Mouse (Mus musculus): ENCODE data around the gene Dvl2.

Gene Dvl2

DNA sequence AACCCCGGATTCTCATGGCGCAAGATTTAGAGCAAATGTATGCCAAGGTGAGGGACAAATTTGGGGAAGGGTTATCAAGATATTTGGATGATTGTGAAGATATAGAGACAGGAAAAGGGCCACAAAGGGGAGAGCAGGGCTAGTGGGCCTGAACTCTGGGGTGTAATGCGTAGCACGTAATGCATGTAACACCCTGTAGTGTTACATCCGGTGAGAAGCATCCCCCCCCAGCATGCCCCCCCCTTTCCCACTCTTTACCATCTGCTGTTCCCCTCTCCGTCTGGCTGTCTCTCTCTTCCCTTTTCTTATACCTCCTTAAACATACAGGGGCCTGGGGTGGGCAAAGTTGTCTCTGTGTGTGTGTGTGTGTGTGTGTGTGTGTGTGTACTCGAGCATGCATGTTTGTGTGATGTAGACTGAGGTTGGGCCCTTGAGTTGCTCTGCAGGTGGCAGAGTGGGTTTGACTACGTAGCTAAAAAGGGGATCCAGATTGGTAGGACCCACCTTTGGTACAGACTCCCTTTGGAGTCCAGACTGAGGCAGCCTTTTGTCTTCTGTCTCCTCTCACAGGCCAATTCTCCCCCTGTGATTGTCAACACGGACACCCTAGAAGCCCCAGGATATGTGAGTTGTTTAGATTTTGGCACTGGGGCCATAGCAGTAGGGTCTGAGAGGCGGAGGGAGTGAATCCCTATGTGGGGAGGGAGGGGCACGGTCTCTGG is 29.6 kb downstream of the Dvl2 start:
- no peak for DNase-seq

GRCm38 (mm10) chr11:70030651-70031320 is 30.4 kb downstream of the Dvl2 start:
- no peak for DNase-seq

DNA sequence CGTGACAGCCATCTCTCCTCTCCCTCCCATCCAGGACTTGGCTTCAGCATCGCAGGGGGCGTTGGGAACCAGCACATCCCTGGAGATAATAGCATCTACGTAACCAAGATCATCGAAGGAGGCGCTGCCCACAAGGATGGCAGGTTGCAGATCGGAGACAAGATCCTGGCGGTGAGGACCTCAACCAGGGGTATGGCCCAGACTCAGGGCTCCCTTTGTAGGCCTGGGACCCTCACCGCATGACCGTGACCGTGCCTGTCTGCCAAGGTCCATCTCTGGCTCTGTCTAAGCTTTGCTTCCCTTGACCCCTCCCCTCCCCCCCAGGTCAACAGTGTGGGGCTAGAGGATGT is 30.9 kb downstream of the Dvl2 start:
- no peak for DNase-seq

DNA sequence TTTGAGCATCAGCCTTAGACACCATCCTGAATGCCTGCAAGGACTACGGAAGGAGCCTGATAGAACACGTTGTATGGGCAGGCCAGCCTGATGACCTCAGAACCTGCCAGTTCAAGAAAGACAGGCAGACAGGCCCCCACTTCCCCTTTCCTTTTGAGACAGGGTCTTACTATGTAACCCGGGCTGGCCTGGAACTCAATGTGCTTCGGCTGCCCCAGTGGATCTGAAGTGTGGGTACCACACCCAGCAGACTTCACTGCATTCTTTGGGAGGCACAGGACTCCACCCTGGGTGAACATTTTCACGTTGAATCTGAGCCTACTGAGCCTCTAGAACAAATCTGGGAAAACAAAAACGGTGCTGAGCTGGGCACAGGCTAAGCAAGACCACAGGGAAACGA is 37.8 kb downstream of the Dvl2 start:
- DNase-seq, result no peak

DNA sequence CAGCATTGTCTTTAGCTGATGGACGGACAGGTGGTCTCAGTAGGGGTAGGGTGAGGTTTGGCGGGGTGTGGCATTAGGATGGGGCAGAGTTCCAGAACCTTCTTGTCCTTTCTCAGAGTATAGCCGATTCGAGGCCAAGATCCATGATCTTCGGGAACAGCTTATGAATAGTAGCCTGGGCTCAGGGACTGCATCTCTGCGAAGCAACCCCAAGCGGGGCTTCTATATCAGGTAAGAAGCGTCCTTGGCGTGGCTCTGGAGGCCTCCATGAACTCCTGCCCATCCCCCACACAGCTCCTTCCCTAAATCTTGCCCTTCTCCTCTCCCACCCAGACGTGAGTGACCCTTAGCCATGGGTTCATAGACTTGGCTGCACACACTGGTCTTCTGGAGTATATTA is 39.2 kb downstream of the Dvl2 start:
- no peak for DNase-seq

DNA sequence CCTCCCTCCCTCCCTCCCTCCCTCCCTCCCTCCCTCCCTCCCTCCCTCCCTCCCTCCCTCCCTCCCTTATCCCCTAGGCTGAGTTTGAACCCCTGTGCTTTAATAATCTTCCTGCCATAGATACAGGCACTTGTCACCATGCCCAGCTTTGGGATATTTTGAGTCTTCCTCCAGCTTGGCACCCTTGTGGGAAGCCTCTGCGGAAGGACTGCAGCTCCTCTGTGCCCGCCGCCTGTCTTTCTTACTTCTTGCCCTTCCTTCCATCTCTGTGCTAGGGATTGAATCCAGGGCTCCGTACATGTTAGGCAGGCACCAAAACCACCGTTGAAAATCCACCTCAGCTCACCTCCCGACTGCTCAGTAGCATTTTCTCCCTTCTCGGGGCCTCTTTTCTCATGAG is 39.8 kb downstream of the Dvl2 start:
- no peak for DNase-seq

GRCm38 (mm10) chr11:70042309-70043085 is 42.1 kb downstream of the Dvl2 start:
- no peak for DNase-seq

DNA sequence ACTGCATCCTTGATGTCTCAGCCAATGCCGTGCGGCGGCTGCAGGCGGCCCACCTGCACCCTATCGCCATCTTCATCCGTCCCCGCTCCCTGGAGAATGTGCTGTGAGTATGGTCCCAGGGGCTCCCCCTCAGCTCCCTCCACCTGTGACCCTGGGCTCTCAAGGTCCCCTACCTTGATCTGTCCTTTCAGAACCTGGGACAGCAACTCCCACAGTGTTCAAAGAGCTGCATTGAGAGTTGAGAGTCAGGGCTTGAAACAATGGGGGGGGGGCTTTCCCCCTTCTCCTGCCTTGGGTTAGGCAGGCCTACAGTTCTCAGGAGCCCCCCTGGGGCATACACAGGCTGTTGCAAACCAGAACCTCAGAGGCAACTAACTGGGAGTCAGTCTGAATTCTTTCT is 43.3 kb downstream of the Dvl2 start:
- DNase-seq, result no peak

DNA sequence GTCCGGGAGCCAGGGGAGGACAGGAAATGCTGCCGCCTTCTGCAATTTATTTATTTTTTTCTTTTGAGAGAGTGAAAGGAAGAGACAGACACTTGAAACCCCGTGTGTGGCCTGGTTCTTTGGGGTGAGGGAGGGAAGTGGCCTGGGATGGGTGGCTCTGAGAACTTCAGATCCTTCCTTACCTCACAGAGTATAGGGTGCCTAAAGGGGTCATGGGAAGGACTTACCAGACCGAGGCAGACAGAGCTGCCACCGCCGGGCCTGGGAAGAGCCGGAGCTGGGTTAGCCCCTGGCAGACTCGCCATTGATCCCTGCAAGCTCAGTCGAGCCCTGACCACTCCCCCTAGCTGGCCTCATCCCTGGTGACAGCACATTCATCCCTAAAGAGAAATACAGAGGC is 45.0 kb downstream of the Dvl2 start:
- no peak for DNase-seq

DNA sequence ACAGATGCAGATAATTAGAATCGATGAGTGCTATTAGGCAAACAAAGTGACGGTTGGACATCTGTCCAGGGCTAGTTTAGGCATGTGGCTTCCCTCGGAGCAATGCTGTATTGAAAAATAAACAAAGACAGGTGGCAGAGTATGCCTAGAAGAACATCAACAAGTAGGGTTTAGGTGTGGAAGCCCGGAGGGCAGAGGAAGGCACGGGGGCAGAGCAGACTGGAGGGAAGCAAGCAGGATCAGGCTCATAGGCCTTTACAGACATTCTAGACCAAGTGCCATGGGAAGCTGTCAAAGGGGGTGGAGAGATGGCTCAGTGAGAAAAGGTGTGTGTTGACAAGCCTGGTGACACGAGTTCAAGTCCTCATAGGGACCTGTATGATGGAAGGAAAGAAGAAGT is 49.0 kb downstream of the Dvl2 start:
- DNase-seq, result no peak

DNA sequence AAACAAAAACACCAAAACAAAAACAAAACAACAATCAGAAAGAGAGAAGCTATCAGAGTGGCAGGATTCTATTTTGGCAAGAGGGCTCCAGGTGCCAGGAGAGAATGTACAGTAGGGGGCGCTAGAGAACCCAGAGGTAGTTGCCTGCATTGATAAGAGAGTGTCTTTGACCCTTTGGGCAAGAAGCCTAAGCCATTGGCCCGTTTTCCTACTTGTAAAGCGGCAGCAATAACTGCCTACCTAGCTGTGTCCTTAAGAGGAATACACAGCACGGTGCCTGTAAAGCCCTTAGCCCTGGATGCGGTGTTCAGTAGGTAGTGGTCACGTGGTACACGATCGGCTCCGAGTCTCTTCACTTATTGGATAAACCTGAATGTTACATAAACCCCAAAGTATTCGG is 49.4 kb downstream of the Dvl2 start:
- peak; percentile 23 for DNase-seq

DNA sequence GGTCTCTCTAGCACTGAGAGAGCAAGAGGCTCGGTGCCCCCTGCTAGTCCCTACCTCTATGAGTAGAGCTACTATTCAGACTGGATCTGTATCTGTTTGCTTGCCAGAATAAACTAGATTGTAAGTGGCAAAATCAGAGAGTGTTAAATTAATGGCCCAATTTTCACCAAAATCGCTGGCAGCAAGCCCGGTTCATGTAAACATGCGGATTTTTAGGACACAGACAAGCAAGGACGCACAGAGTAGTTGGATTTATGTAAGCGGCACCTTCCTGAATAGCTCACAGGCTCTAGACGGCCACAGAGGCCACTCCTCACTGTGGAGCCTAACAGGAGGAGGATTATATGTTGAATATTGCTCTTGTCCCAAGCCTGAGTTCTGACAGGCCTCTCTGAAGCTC is 52.8 kb downstream of the Dvl2 start:
- DNase-seq, result no peak

- DNase-seq, result no peak
Observed at GRCm38 (mm10) chr11:70053898-70054570, 53.6 kb downstream of the Dvl2 start, which contains the start of gene Asgr1. Gene Asgr1 (plus strand): TSS chr11:70054085.

DNA sequence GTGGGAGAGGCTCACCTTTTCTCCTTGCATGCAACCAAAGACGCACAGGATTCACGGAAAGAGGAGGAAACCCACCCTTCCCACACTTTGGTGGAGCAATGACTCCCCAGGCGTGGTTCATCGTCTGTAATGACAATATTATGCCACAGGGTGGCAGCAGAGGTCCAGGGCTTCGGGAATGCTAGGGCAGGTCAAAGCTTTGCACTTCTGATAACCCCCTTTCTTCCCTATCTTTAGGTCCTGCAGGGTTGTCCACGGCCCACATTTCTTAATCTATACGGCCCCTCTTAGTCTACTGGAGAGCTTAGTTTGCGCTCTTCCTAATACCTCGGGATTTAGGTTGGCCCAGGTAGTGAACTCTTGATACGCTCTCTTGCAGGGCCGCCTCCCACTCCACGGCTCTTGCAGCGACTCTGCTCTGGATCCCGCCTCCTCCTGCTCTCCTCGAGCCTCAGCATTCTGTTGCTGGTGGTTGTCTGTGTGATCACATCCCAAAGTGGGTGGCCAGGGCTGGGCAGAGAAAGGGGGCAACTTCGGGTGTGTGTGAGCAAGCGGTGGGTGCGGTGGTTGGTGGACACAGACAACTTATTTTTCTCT is 55.3 kb downstream of the Dvl2 start:
- DNase-seq, result peak; percentile 76

GRCm38 (mm10) chr11:70057805-70058204 is 57.4 kb downstream of the Dvl2 start:
- no peak for DNase-seq

GRCm38 (mm10) chr11:70059930-70060329 is 59.5 kb downstream of the Dvl2 start:
- DNase-seq, result no peak
